Mouse (Mus musculus) thymus, adult 2 months (tissue): Measurements from ENCODE around the gene Colgalt1. TPM values are rescaled to one million over a fixed set of nuclear protein-coding genes. Genes with fewer than 3 reads are reported as not detected.

Source experiments
- DNase-seq: peaks from one replicate; pipeline ENCODE4 v3.0.0; 2021
- H3K27ac ChIP-seq: fragments of 200-500 bp; 2 replicates; pipeline ENCODE4 v1.5.1; 2012; ENCODE audit warnings: low read length, control low read depth; ENCODE audit not compliant: control insufficient read depth, insufficient read depth
- H3K27me3 ChIP-seq: fragments of 200-500 bp; 2 replicates; pipeline ENCODE4 v1.6.1; 2012; ENCODE audit warnings: mild to moderate bottlenecking, low read length, moderate library complexity, mixed read lengths; ENCODE audit not compliant: control insufficient read depth, insufficient read depth
- H3K36me3 ChIP-seq: fragments of 200-500 bp; 2 replicates; pipeline ENCODE4 v1.6.1; 2012; ENCODE audit warnings: mild to moderate bottlenecking, low read length, moderate library complexity; ENCODE audit not compliant: control insufficient read depth, insufficient read depth
- H3K4me1 ChIP-seq: fragments of 200-500 bp; replicated peaks from 2 replicates; pipeline ENCODE4 v1.6.1; 2012; ENCODE audit warnings: low read length; ENCODE audit not compliant: control insufficient read depth, insufficient read depth
- H3K4me3 ChIP-seq: fragments of 200-500 bp; 2 replicates; pipeline ENCODE4 v1.5.1; 2012; ENCODE audit warnings: mild to moderate bottlenecking, low read length, control low read depth, moderate library complexity; ENCODE audit not compliant: control insufficient read depth, insufficient read depth
- CTCF ChIP-seq: fragments of 200-500 bp; IDR thresholded peaks from 2 replicates; pipeline ENCODE4 v1.5.1; 2012; ENCODE audit warnings: mild to moderate bottlenecking, control low read depth, low read length, moderate library complexity, borderline replicate concordance; ENCODE audit not compliant: control insufficient read depth, poor library complexity, insufficient read depth; ENCODE audit errors: extremely low read depth
- POLR2A ChIP-seq: fragments of 200-500 bp; IDR thresholded peaks from 2 replicates; pipeline ENCODE4 v1.6.1; 2012; ENCODE audit warnings: mild to moderate bottlenecking, low read length, control low read depth, moderate library complexity; ENCODE audit not compliant: control insufficient read depth, poor library complexity, insufficient read depth; ENCODE audit errors: extremely low read depth
- WGBS: fragments of 180-500 bp; shearing (Covaris S2); methylation state at CpG from one replicate; pipeline ENCODE4 v1.1.7; 2018; 5-methylcytosine and 5-hydroxymethylcytosine counted together
- polyA plus RNA-seq: library from polyadenylated mRNA; depleted of rRNA; stranded (reverse); fragments of >200 nt; gene quantifications from 2 replicates; pipeline ENCODE4 v1.2.3, GENCODE M21; 2012

Colgalt1 gene
- polyA plus RNA-seq, 1 experiment, result 134 TPM

DNA sequence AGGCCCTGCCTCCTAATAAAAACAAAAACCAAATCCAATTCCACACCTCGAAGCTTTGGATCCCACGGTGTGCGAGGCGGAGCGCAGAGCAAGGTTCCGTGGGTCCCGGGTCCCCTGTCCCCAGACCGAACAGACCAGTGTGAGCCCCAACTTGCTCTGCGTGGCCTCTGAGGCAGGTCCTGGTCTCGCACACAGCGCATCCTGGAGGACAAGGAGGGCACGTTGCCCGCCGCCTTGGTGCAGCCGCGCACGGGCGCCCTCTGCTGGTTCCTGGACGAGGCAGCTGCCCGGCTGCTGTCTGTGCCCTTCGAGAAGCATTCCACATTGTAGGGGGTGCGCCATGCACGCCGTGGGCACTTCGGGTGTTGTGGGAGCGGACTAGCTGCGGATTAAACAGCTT, 14.9 kb upstream of the Colgalt1 start:
- 20% methylated on average over 27 of the region's 27 CpGs for WGBS
- Histone ChIP-seq H3K4me3 (no peak overlapping the region), H3K27me3 (no peaks in the 10 kb centered on the region), H3K36me3 (no peaks in the 10 kb centered on the region), H3K4me1 (peaks cover 42% of the 10 kb centered on the region), H3K27ac (no peak overlapping the region)
- DNase-seq, result peak; percentile 92
- TF ChIP-seq POLR2A (no peak), CTCF (peak; percentile 100)

GRCm38 (mm10) chr8:71596384-71596783, 14.4 kb upstream of the Colgalt1 start:
- WGBS, result 66% methylated on average over 6 of the region's 6 CpGs
- peaks cover 39% of the 10 kb centered on the region for H3K4me1 ChIP-seq
- TF ChIP-seq CTCF (no peak), POLR2A (no peak)
- no peaks in the 10 kb centered on the region for H3K36me3 ChIP-seq
- DNase-seq, result no peak
- H3K27me3 ChIP-seq, result no peaks in the 10 kb centered on the region
- H3K27ac ChIP-seq, result no peak overlapping the region
- no peak overlapping the region for H3K4me3 ChIP-seq

GRCm38 (mm10) chr8:71596798-71597197, 14.0 kb upstream of the Colgalt1 start:
- H3K27ac ChIP-seq, result no peak overlapping the region
- no peak overlapping the region for H3K4me3 ChIP-seq
- H3K36me3 ChIP-seq, result no peaks in the 10 kb centered on the region
- WGBS, result 31% methylated on average over 4 of the region's 4 CpGs
- peaks cover 42% of the 10 kb centered on the region for H3K4me1 ChIP-seq
- no peaks in the 10 kb centered on the region for H3K27me3 ChIP-seq
- TF ChIP-seq CTCF (no peak), POLR2A (no peak)
- DNase-seq, result no peak

DNA sequence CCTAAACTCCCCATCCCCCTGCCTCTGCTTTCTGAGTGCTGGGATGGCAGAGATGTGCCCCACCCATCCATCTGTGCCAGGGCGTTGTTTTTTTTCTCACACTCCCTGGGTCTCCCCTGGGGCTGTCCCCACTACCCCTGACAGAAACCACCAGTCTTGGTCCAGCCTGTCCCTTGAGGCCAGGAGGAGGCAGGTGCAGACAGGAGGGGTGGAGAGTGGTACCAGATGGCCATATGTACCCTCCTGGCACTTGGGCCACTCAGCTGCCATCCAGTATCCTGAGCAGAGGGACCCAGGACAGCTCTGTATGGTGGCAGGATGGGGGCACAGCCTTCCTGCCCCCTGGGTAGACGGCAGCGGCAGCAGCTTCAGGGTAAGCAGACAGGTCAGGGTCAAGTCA, 13.3 kb upstream of the Colgalt1 start, which contains the start of gene Fam129c:
Gene Fam129c (plus strand): TSS at position 198 of the 400 bp plus-strand sequence.
- Histone ChIP-seq H3K27me3 (no peaks in the 10 kb centered on the region), H3K27ac (no peak within 1 kb of the TSS), H3K4me1 (peaks cover 48% of the 10 kb centered on the region), H3K4me3 (no peak within 1 kb of the TSS), H3K36me3 (no peaks in the 10 kb centered on the region)
- TF ChIP-seq CTCF (no peak), POLR2A (no peak)
- WGBS, result 89% methylated on average over 3 of the region's 3 CpGs
- DNase-seq, result no peak

- Histone ChIP-seq H3K4me3 (no peak overlapping the region), H3K27ac (no peak overlapping the region)
- TF ChIP-seq CTCF (no peak), POLR2A (no peak)
These were observed 12.4 kb upstream of the Colgalt1 start for GRCm38 (mm10) chr8:71598375-71598774.

GRCm38 (mm10) chr8:71598841-71599240, 12.0 kb upstream of the Colgalt1 start:
- DNase-seq, result no peak
- Histone ChIP-seq H3K4me3 (no peak overlapping the region), H3K36me3 (no peaks in the 10 kb centered on the region), H3K27ac (no peak overlapping the region), H3K27me3 (no peaks in the 10 kb centered on the region), H3K4me1 (peaks cover 38% of the 10 kb centered on the region)
- 94% methylated on average over 5 of the region's 5 CpGs for WGBS
- TF ChIP-seq CTCF, result no peak
- no peak for TF ChIP-seq POLR2A

More at GRCm38 (mm10) chr8:71598375-71598774, 12.4 kb upstream of the Colgalt1 start:
- peaks cover 41% of the 10 kb centered on the region for H3K4me1 ChIP-seq
- no peaks in the 10 kb centered on the region for H3K36me3 ChIP-seq
- DNase-seq, result no peak
- H3K27me3 ChIP-seq, result no peaks in the 10 kb centered on the region

- Histone ChIP-seq H3K4me3 (peak overlapping the region; percentile 42), H3K36me3 (no peaks in the 10 kb centered on the region), H3K27me3 (no peaks in the 10 kb centered on the region), H3K4me1 (peaks cover 16% of the 10 kb centered on the region), H3K27ac (no peak overlapping the region)
- peak; percentile 55 for DNase-seq
- 7% methylated on average over 65 of the region's 65 CpGs for WGBS
- no peak for TF ChIP-seq POLR2A
These were observed 8.7 kb upstream of the Colgalt1 start for GRCm38 (mm10) chr8:71601939-71602665.
